Mouse (Mus musculus) ES-E14 (cell line): ENCODE measurements at regions not wholly inside any gene's neighbourhood (a gene's known extent, or its start where the extent isn't known, plus 50 kb on each side); places are given as distances from the start of the nearest gene placed in this dataset.

Source experiments
- DNase-seq: peaks from one replicate; pipeline ENCODE4 v3.0.0-alpha.2; 2013; ENCODE audit warnings: low read depth, low spot score
- H3K27ac ChIP-seq: 2 replicates; pipeline ENCODE4 v1.5.1; 2012; ENCODE audit warnings: low read depth, mild to moderate bottlenecking, low read length, moderate library complexity, mixed read lengths; ENCODE audit not compliant: poor library complexity, insufficient read depth, severe bottlenecking
- H3K36me3 ChIP-seq: 2 replicates; pipeline ENCODE4 v1.6.1; 2012; ENCODE audit warnings: mild to moderate bottlenecking, low read length, moderate library complexity, mixed read lengths; ENCODE audit not compliant: control insufficient read depth, poor library complexity, insufficient read depth, severe bottlenecking
- H3K4me1 ChIP-seq, 2 experiments: fragments of 150-350 bp in 1 of 2; sonication (generic) in 1 of 2; 2 replicates each; pipeline ENCODE4 v1.6.1; 2012; ENCODE audit warnings: low read length in 2 of 2, mild to moderate bottlenecking in 1 of 2, mixed read lengths in 1 of 2; ENCODE audit not compliant: control insufficient read depth in 2 of 2, insufficient read depth in 2 of 2, poor library complexity in 1 of 2
- H3K4me3 ChIP-seq, 2 experiments: fragments of 150-350 bp in 1 of 2; sonication (generic) in 1 of 2; 2 replicates each; pipeline ENCODE4 v1.5.1; 2012; ENCODE audit warnings: low read length in 2 of 2, low read depth in 1 of 2, mild to moderate bottlenecking in 1 of 2, mixed read lengths in 1 of 2; ENCODE audit not compliant: insufficient read depth in 1 of 2, poor library complexity in 1 of 2, severe bottlenecking in 1 of 2
- H3K9ac ChIP-seq: 2 replicates; pipeline ENCODE4 v1.6.1; 2012; ENCODE audit warnings: low read depth, mild to moderate bottlenecking, low read length, mixed read lengths; ENCODE audit not compliant: poor library complexity, insufficient read depth, severe bottlenecking
- H3K9me3 ChIP-seq: fragments of 150-350 bp; sonication (generic); 2 replicates; pipeline ENCODE4 v1.6.1; 2012; ENCODE audit warnings: low read depth, mild to moderate bottlenecking, low read length; ENCODE audit not compliant: control insufficient read depth, insufficient read depth
- CHD2 ChIP-seq: IDR thresholded peaks from 2 replicates; pipeline ENCODE4 v1.6.1; 2014; ENCODE audit warnings: mild to moderate bottlenecking, low read depth, low read length, inconsistent platforms
- HCFC1 ChIP-seq: IDR thresholded peaks from 2 replicates; pipeline ENCODE4 v1.6.1; 2012; ENCODE audit warnings: low read length, inconsistent platforms, borderline replicate concordance; ENCODE audit not compliant: insufficient read depth
- MAFK ChIP-seq: IDR thresholded peaks from 2 replicates; pipeline ENCODE4 v1.6.1; 2014; ENCODE audit warnings: mild to moderate bottlenecking, low read depth, low read length, inconsistent platforms; ENCODE audit not compliant: insufficient read depth
- ZC3H11A ChIP-seq: IDR thresholded peaks from 2 replicates; pipeline ENCODE4 v1.6.1; 2012; ENCODE audit warnings: low read depth, mild to moderate bottlenecking, inconsistent platforms, low read length, borderline replicate concordance
- ZNF384 ChIP-seq: IDR thresholded peaks from 2 replicates; pipeline ENCODE4 v1.6.1; 2012; ENCODE audit warnings: low read depth, low read length, inconsistent platforms
- in situ Hi-C, 2 experiments: fragments of 600-800 bp; cut with MboI; formaldehyde crosslinking; loops; one replicate each; pipeline ENCODE4 v1.15.1; 2025; ENCODE audit warnings: low sequenced_read_pairs in 2 of 2, inconsistent platforms in 1 of 2; ENCODE audit not compliant: unreplicated experiment in 2 of 2

DNA sequence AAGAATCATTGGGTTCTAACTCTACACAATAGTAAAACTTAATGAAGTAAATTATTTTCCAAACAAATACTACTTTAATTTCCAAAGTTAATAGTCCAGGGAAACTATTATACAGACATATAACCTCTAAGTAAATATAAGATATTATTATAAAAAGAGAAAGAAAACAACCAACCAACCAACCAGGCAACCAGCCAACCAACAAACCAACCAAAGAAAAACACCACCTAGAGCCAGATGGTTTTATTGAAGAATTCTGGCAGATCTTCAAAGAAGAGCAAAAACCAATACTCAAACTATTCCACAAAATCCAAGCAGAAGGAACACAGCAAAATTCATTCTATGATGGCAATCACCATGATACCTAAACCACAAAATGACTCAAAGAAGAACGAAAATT, 1418.0 kb upstream of the Pabpc4l start:
- Histone ChIP-seq H3K9me3 (no peaks in the 10 kb centered on the region), H3K36me3 (no peaks in the 10 kb centered on the region), H3K27ac (no peak overlapping the region), H3K4me1 (no peaks in the 10 kb centered on the region), H3K9ac (no peak overlapping the region), H3K4me3 (no peak overlapping the region)
- no peak for DNase-seq
- in situ Hi-C loops = no loop called here
- no peak for TF ChIP-seq HCFC1
- TF ChIP-seq ZNF384 = no peak
- no peak for TF ChIP-seq MAFK
- TF ChIP-seq CHD2 = no peak
- TF ChIP-seq ZC3H11A = no peak

DNA sequence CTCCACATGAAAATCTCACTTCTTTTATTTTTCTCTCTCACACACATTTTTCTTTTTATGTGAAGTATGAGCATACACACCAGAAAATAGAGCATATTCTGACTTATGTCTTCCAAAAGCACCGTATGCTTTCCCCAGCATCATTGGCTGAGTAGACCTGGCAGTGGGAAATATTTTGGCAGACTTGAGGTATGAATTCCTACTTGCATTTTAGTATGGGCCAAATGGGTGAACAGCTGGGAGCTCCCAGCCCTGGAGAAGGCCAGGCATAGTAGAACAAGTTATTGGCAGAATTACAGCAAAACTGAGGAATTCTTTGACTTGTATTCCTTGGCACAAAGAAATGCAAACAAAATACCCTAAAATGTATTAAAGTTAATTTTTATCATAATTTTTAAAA, 1415.6 kb upstream of the Pabpc4l start:
- H3K9me3 ChIP-seq = no peaks in the 10 kb centered on the region
- in situ Hi-C loops = no loop called here
- H3K4me1 ChIP-seq = no peaks in the 10 kb centered on the region
- H3K36me3 ChIP-seq = no peaks in the 10 kb centered on the region
- no peak overlapping the region for H3K9ac ChIP-seq
- H3K27ac ChIP-seq = no peak overlapping the region
- no peak for TF ChIP-seq CHD2
- TF ChIP-seq HCFC1 = no peak
- TF ChIP-seq ZNF384 = no peak
- TF ChIP-seq MAFK = no peak
- no peak for TF ChIP-seq ZC3H11A
- no peak for DNase-seq
- H3K4me3 ChIP-seq = no peak overlapping the region

DNA sequence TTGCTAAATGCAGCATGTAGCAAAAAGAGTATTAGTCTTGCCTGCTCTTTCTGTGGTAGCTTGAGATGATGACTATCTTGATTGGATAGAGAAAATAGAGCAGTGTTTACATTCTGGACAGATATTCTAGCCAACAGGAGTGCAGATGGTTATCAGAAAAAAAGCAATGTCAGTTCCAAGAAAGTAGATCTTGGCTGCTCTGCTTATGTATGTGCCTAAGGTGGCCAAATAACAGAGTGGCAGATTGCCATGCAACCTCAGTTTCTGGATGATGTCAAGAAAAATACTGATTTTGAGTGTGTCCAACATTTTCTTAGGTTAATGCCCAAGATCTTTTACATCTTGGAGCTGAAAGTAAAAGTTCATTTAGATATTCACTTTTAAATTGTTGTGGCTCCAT, 1397.6 kb upstream of the Pabpc4l start:
- H3K36me3 ChIP-seq = no peaks in the 10 kb centered on the region
- H3K9me3 ChIP-seq = no peaks in the 10 kb centered on the region
- H3K4me1 ChIP-seq = no peaks in the 10 kb centered on the region
- DNase-seq = no peak
- no peak overlapping the region for H3K4me3 ChIP-seq
- no peak overlapping the region for H3K9ac ChIP-seq
- H3K27ac ChIP-seq = no peak overlapping the region
- in situ Hi-C loops = no loop called here
- TF ChIP-seq HCFC1 (no peak), ZC3H11A (no peak), CHD2 (no peak), ZNF384 (no peak)

DNA sequence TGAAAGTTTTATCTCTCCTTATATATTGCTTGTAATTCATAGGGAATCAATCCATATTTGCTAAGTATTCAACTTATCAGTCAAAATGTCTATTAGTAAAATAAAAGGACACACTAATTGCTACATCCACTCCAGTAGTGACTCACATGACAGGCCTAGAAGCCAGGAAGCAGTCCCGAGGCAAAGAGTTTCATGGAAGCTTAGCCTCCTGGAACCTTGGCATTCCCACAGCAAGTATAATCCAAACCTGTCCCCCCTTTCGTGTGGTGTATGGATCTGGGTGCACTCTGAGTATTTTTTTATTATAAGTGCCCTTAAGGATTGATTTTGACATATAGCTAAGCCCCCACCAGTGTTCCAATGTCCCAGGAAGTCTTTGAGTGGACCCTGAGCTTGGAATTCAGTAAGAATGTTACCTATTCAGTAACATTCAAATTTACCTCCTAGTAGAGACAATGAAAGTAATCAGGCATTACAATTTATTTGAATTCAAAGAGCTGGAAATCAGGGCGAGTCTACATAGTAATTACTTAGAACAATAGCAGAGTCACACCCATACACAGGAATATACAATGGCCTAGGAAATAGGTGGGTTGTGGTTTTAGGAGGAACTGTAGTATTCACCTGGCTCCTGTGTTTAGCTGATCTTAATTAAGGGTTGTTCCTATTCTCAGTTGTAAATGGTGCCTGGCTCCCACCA, 1388.7 kb upstream of the Pabpc4l start:
- no peak overlapping the region for H3K9ac ChIP-seq
- H3K9me3 ChIP-seq = no peaks in the 10 kb centered on the region
- in situ Hi-C loops = no loop called here
- TF ChIP-seq CHD2 (no peak), HCFC1 (no peak), ZC3H11A (no peak), MAFK (no peak), ZNF384 (no peak)
- no peaks in the 10 kb centered on the region; a peak in 1 of 4 replicates for H3K4me1 ChIP-seq
- DNase-seq = peak; percentile 28
- no peaks in the 10 kb centered on the region for H3K36me3 ChIP-seq
- H3K4me3 ChIP-seq = no peak overlapping the region
- H3K27ac ChIP-seq = no peak overlapping the region; the same call in 1 of the 2 replicates

DNA sequence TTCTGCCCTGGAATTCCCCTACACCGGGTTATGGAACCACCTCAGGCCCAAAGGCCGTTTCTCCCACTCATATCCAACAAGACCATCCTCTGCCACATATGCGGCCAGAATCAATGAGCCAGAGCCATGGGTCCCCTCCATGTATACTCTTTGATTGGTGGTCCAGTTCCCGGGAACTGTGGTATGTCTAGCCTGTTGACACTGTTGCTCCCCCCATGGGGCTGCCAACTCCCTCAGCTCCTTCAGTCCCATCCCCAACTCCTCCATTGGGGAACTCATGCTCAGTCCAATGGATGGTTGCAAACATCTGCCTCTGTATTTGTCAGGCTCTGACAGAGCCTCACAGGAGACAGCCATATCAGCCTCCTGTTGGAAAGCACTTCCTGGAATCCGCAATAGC, 1370.3 kb upstream of the Pabpc4l start:
- Histone ChIP-seq H3K9ac (no peak overlapping the region), H3K9me3 (no peaks in the 10 kb centered on the region), H3K4me1 (no peaks in the 10 kb centered on the region), H3K4me3 (no peak overlapping the region), H3K27ac (no peak overlapping the region), H3K36me3 (no peaks in the 10 kb centered on the region)
- TF ChIP-seq ZC3H11A (no peak), MAFK (no peak), ZNF384 (no peak)
- in situ Hi-C loops = no loop called here
- no peak for DNase-seq
